Mouse (Mus musculus) CH12.LX (cell line): ENCODE measurements at regions not wholly inside any gene's neighbourhood (a gene's known extent, or its start where the extent isn't known, plus 50 kb on each side); places are given as distances from the start of the nearest gene placed in this dataset.

ENCODE experiments used
- DNase-seq: peaks from one replicate; pipeline ENCODE4 v3.0.0-alpha.2; 2013; ENCODE audit errors: extremely low read depth
- H3K27ac ChIP-seq: 2 replicates; pipeline ENCODE4 v1.5.1; 2012; ENCODE audit warnings: low read depth, mild to moderate bottlenecking, control low read depth, moderate library complexity; ENCODE audit not compliant: insufficient read depth
- H3K27me3 ChIP-seq: replicated peaks from 2 replicates; pipeline ENCODE3; 2012; ENCODE audit warnings: inconsistent platforms
- H3K36me3 ChIP-seq, 2 experiments: replicated peaks in 1 of 2; 2 replicates each; pipeline versions ENCODE3 to v1.6.1; 2012; ENCODE audit warnings: inconsistent platforms in 1 of 2, low read length in 1 of 2, mild to moderate bottlenecking in 1 of 2, mixed read lengths in 1 of 2, moderate library complexity in 1 of 2; ENCODE audit not compliant: control insufficient read depth in 1 of 2, insufficient read depth in 1 of 2
- H3K4me1 ChIP-seq, 2 experiments: 2 replicates each; pipeline ENCODE4 v1.6.1; 2012; ENCODE audit warnings: inconsistent platforms in 1 of 2, moderate library complexity in 1 of 2; ENCODE audit not compliant: insufficient read depth in 2 of 2, control insufficient read depth in 1 of 2
- H3K4me2 ChIP-seq: 2 replicates; pipeline ENCODE4 v1.6.1; 2012; ENCODE audit warnings: low read depth, mild to moderate bottlenecking, control low read depth; ENCODE audit not compliant: poor library complexity, insufficient read depth, severe bottlenecking
- H3K4me3 ChIP-seq, 3 experiments: fragments of 150-350 bp in 1 of 3; sonication (generic) in 1 of 3; replicated peaks in 1 of 3; 2 replicates each; pipeline versions ENCODE3 to v1.5.1; 2011 to 2012; ENCODE audit warnings: low read depth in 2 of 3, low read length in 2 of 3, mild to moderate bottlenecking in 2 of 3, moderate library complexity in 2 of 3, control low read depth in 1 of 3, improper control_type of control experiment in 1 of 3, inconsistent platforms in 1 of 3, mixed read lengths in 1 of 3; ENCODE audit not compliant: poor library complexity in 1 of 3
- H3K79me2 ChIP-seq: replicated peaks from 2 replicates; pipeline ENCODE4 v1.6.1; 2012; ENCODE audit warnings: mild to moderate bottlenecking, moderate library complexity; ENCODE audit not compliant: control insufficient read depth, poor library complexity, insufficient read depth, severe bottlenecking; ENCODE audit errors: extremely low read depth
- H3K9ac ChIP-seq: 2 replicates; pipeline ENCODE4 v1.6.1; 2012; ENCODE audit warnings: low read depth, mild to moderate bottlenecking, control low read depth, moderate library complexity; ENCODE audit not compliant: insufficient read depth
- H3K9me3 ChIP-seq: replicated peaks from 2 replicates; pipeline ENCODE3; 2012; ENCODE audit warnings: low read length, inconsistent platforms, mixed read lengths
- BHLHE40 ChIP-seq: IDR thresholded peaks from 2 replicates; pipeline ENCODE4 v1.6.1; 2011; ENCODE audit warnings: mild to moderate bottlenecking, low read depth, low read length, improper control_type of control experiment
- CHD1 ChIP-seq: IDR thresholded peaks from 2 replicates; pipeline ENCODE4 v1.6.1; 2012; ENCODE audit warnings: low read depth, low read length, improper control_type of control experiment, inconsistent platforms
- CHD2 ChIP-seq: IDR thresholded peaks from 2 replicates; pipeline ENCODE4 v1.6.1; 2011; ENCODE audit warnings: low read length, improper control_type of control experiment
- CTCF ChIP-seq, 2 experiments: IDR thresholded peaks in 1 of 2; conservative IDR thresholded peaks in 1 of 2; 2 replicates each; pipeline ENCODE4 v1.5.1; 2011 to 2012; ENCODE audit warnings: low read depth in 2 of 2, low read length in 2 of 2, improper control_type of control experiment in 1 of 2, inconsistent platforms in 1 of 2, mild to moderate bottlenecking in 1 of 2, moderate library complexity in 1 of 2
- E2F4 ChIP-seq: IDR thresholded peaks from 2 replicates; pipeline ENCODE4 v1.6.1; 2011; ENCODE audit warnings: low read depth, low read length, improper control_type of control experiment; ENCODE audit not compliant: insufficient replicate concordance
- ELF1 ChIP-seq: IDR thresholded peaks from 2 replicates; pipeline ENCODE4 v1.6.1; 2014; ENCODE audit warnings: low read depth, mild to moderate bottlenecking, inconsistent platforms, low read length, improper control_type of control experiment
- EP300 ChIP-seq: IDR thresholded peaks from 2 replicates; pipeline ENCODE4 v1.6.1; 2011; ENCODE audit warnings: low read length, improper control_type of control experiment
- ETS1 ChIP-seq: conservative IDR thresholded peaks from 2 replicates; pipeline ENCODE4 v1.6.1; 2012; ENCODE audit warnings: low read depth, mild to moderate bottlenecking, inconsistent platforms, low read length, improper control_type of control experiment, moderate library complexity
- GABPA ChIP-seq: IDR thresholded peaks from 2 replicates; pipeline ENCODE4 v1.6.1; 2012; ENCODE audit warnings: low read depth, low read length, improper control_type of control experiment, inconsistent platforms; ENCODE audit not compliant: insufficient replicate concordance
- IRF4 ChIP-seq: IDR thresholded peaks from 2 replicates; pipeline ENCODE4 v1.6.1; 2014; ENCODE audit warnings: low read depth, mild to moderate bottlenecking, inconsistent platforms, low read length, improper control_type of control experiment
- JUND ChIP-seq: conservative IDR thresholded peaks from 2 replicates; pipeline ENCODE4 v1.6.1; 2011; ENCODE audit warnings: low read depth, low read length, improper control_type of control experiment
- KAT2A ChIP-seq: IDR thresholded peaks from 2 replicates; pipeline ENCODE4 v1.6.1; 2012; ENCODE audit warnings: low read length, improper control_type of control experiment, inconsistent platforms; ENCODE audit not compliant: insufficient replicate concordance
- MAZ ChIP-seq: IDR thresholded peaks from 2 replicates; pipeline ENCODE4 v1.6.1; 2012; ENCODE audit warnings: low read depth, mild to moderate bottlenecking, inconsistent platforms, low read length, improper control_type of control experiment, moderate library complexity
- MEF2A ChIP-seq: IDR thresholded peaks from 2 replicates; pipeline ENCODE4 v1.6.1; 2014; ENCODE audit warnings: low read depth, mild to moderate bottlenecking, inconsistent platforms, low read length, improper control_type of control experiment, borderline replicate concordance
- MXI1 ChIP-seq: IDR thresholded peaks from 2 replicates; pipeline ENCODE4 v1.6.1; 2011; ENCODE audit warnings: mild to moderate bottlenecking, low read depth, low read length, improper control_type of control experiment
- MYC ChIP-seq: IDR thresholded peaks from 2 replicates; pipeline ENCODE4 v1.6.1; 2011; ENCODE audit warnings: low read depth, mild to moderate bottlenecking, improper control_type of control experiment, low read length
- PAX5 ChIP-seq: IDR thresholded peaks from 2 replicates; pipeline ENCODE4 v1.6.1; 2012; ENCODE audit warnings: low read length, inconsistent platforms, mixed read lengths
- POLR2AphosphoS2 ChIP-seq: IDR thresholded peaks from 2 replicates; pipeline ENCODE4 v1.6.1; 2011; ENCODE audit warnings: low read depth, low read length, improper control_type of control experiment
- RAD21 ChIP-seq: IDR thresholded peaks from 2 replicates; pipeline ENCODE4 v1.6.1; 2011; ENCODE audit warnings: low read depth, mild to moderate bottlenecking, low read length, improper control_type of control experiment, moderate library complexity
- SMC3 ChIP-seq: IDR thresholded peaks from 2 replicates; pipeline ENCODE4 v1.6.1; 2011; ENCODE audit warnings: low read depth, low read length, improper control_type of control experiment
- TBP ChIP-seq: conservative IDR thresholded peaks from 2 replicates; pipeline ENCODE4 v1.6.1; 2011; ENCODE audit warnings: low read depth, low read length, improper control_type of control experiment
- TCF12 ChIP-seq: IDR thresholded peaks from 2 replicates; pipeline ENCODE4 v1.6.1; 2014; ENCODE audit warnings: low read depth, mild to moderate bottlenecking, inconsistent platforms, low read length, improper control_type of control experiment
- USF2 ChIP-seq: conservative IDR thresholded peaks from 2 replicates; pipeline ENCODE4 v1.6.1; 2011; ENCODE audit warnings: low read depth, low read length, improper control_type of control experiment
- ZKSCAN1 ChIP-seq: IDR thresholded peaks from 2 replicates; pipeline ENCODE4 v1.6.1; 2012; ENCODE audit warnings: low read depth, inconsistent platforms, low read length, improper control_type of control experiment, borderline replicate concordance
- ZNF384 ChIP-seq: IDR thresholded peaks from 2 replicates; pipeline ENCODE4 v1.6.1; 2012; ENCODE audit warnings: low read depth, low read length, improper control_type of control experiment, inconsistent platforms
- dilution Hi-C: fragments of 300-500 bp; cut with MboI; formaldehyde crosslinking; loops from 2 replicates; pipeline ENCODE4 v1.14.3; 2020; ENCODE audit warnings: low sequenced_read_pairs; ENCODE audit not compliant: extremely low pct_unique_long_range_greater_than_20kb, extremely low pct_ligation_motif_present
- in situ Hi-C: fragments of 300-500 bp; cut with MboI; formaldehyde crosslinking; loops from 3 replicates; pipeline ENCODE4 v1.14.3; 2019; ENCODE audit warnings: low sequenced_read_pairs, low pct_ligation_motif_present, low pct_unique_long_range_greater_than_20kb, mixed read lengths

DNA sequence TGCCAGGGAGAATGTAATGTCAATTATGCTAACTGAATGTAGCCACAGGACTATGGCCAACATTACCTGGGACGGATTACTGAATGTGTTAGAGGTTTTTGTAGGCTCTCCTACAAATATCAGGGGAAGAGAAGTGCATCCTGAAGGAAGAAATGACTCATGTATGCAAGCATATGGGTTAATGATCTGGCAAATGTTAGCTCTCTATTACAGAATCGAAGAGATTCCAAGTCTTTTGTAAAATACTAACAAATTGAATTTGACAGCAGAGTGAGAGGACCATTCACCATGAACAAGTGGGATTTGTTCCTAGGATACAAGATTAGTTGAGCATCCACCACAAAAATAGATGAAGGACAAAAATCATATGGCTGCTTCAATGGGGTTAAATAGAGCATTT, 280.6 kb upstream of the Mettl25 start:
- Histone ChIP-seq H3K36me3 (no peaks in the 10 kb centered on the region), H3K4me3 (no peak overlapping the region), H3K9ac (no peak overlapping the region), H3K27me3 (no peaks in the 10 kb centered on the region), H3K4me1 (no peaks in the 10 kb centered on the region), H3K9me3 (peaks cover 26% of the 10 kb centered on the region), H3K4me2 (no peak overlapping the region), H3K79me2 (no peaks in the 10 kb centered on the region), H3K27ac (no peak overlapping the region)
- no peak for DNase-seq
- in situ Hi-C loops = no loop called here
- TF ChIP-seq JUND (no peak), EP300 (no peak), BHLHE40 (no peak), PAX5 (no peak), ZNF384 (no peak), GABPA (no peak), POLR2AphosphoS2 (no peak), IRF4 (no peak), MYC (no peak), E2F4 (no peak), SMC3 (no peak), ZKSCAN1 (no peak), USF2 (no peak), KAT2A (no peak), CHD2 (no peak), CTCF (conservative IDR thresholded peaks at IDR 0.05 in 1 of 2, IDR thresholded peaks at IDR 0.05 in 1 of 2; ENCODE audit: low read depth in 2 of 2, low read length in 2 of 2) (no peak), MXI1 (no peak)
- dilution Hi-C loops = no loop called here

DNA sequence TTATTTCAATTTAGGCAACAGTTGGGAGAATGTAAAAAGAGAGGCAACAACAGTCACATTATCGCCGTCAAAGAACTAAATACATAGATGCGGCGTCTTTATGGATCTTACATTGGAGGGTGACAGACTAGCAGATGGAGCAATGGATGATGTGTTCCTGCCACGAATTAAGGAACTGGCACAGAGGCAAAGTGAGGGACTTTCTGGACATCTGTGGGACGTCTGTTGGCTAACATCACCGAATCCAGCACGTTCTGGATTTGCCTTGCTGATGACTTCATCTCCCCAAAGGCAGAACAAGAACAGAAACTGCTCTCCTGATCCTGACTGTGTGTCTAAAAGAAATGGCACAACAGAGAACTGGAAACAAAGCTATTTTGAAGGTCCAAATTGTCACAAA, 281.8 kb upstream of the Mettl25 start:
- TF ChIP-seq POLR2AphosphoS2 (no peak), KAT2A (no peak), ETS1 (no peak), TCF12 (no peak), SMC3 (no peak), BHLHE40 (no peak), ELF1 (no peak), CHD1 (no peak), ZKSCAN1 (no peak), JUND (no peak), TBP (no peak), RAD21 (no peak), MAZ (no peak), MXI1 (no peak), MEF2A (no peak), ZNF384 (no peak)
- H3K4me3 ChIP-seq = no peak overlapping the region
- H3K9me3 ChIP-seq = peaks cover 20% of the 10 kb centered on the region
- no peaks in the 10 kb centered on the region for H3K36me3 ChIP-seq
- H3K9ac ChIP-seq = no peak overlapping the region
- H3K79me2 ChIP-seq = no peaks in the 10 kb centered on the region
- no peak overlapping the region for H3K4me2 ChIP-seq
- no peaks in the 10 kb centered on the region for H3K27me3 ChIP-seq
- dilution Hi-C loops (no loop called here), in situ Hi-C loops (no loop called here)
- H3K4me1 ChIP-seq = no peaks in the 10 kb centered on the region
- DNase-seq = no peak
- H3K27ac ChIP-seq = no peak overlapping the region
